Mouse (Mus musculus) adrenal gland, postnatal 4 days (tissue): ENCODE measurements at regions not wholly inside any gene's neighbourhood (a gene's known extent, or its start where the extent isn't known, plus 50 kb on each side); places are given as distances from the start of the nearest gene placed in this dataset.
"Not testable (repeated sequence)": the region's sequence is repeated elsewhere in the genome, so short reads cannot be mapped to it uniquely, and the experiment has no call there.

Experiments used
- DNase-seq, 2 experiments: peaks; one replicate each; pipeline ENCODE4 v3.0.0; 2021 to 2022; ENCODE audit warnings: low spot score in 2 of 2, mixed read lengths in 2 of 2

DNA sequence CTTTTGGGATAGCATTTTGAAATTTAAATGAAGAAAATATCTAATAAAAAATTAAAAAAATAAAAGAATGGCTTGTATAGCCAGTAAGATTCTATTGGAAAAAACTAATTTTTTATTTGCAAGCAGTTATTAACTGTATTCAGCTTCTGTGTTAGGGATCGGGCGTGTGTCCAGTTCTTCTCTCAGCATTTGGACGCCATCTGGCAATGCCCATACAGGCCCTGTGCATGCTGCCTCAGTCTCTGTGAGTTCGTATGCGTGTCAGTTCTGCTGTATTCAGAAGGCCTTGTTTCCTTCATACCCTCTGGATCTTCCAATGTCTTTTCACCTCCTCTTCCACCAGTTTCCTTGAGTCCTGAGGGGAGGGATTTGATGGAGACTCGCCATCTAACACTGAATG lies 123.8 kb upstream of the Nabp1 start:
- DNase-seq, result no peak

DNA sequence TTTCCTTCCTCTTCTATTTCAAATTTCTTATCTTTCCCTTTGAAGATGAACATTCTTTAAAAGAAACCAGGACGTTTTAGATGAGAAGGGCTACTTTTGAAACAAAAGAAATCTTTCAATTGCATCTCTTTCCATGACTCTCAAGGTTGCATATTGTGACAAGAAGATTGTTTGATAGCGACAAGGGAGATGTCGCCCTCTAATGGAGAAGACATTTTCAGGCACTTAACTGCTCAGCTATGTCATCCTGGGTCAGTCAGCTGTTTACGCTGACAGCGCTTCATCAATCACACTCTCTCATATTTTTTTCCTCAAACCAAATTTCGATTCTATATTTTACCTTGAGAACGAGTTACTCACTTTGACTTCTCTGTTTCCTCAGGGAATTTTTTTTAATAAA lies 122.2 kb upstream of the Nabp1 start:
- no peak for DNase-seq

DNA sequence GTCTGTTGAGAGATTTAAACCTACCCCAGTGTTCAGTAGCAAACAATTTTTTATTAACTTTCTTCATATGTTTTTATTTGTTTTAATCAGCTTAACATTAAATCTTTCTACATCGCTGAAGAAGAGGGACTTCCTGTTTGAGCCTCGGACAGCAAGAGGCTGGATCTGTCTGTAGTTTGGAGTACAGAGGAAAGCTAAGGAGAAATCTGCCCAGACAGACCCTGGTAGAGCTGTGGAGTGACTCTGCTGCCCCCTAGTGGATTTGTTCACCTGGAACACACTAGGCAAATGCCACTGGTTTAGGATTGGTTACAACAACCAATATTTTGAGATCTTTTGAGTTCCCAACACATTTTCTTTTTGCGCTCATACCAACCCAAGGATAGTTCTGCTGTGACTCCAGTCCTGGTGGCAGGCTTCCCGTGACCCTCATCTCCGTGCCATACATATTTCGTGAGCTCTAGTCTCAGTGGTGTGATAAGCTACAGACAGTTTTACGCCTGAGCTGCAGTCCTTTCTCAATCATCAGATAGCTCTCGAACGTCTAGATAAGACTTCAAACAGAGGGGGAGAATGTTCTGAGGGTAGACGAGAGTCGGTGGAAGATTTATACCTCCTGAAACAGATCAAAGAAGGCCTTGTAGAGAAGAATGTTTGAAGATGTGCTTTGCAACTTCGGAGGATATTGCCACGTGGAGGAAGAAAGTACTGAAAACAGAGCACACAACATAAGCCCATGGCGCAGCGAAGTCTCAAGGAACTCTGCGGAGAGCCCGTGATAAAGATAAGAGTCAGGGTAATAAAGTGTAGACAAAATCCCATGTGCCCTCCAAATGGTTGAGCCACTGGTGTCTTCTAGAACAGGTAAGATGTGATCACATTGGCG lies 119.0 kb upstream of the Nabp1 start:
- DNase-seq, result peak; percentile 22 to 69

DNA sequence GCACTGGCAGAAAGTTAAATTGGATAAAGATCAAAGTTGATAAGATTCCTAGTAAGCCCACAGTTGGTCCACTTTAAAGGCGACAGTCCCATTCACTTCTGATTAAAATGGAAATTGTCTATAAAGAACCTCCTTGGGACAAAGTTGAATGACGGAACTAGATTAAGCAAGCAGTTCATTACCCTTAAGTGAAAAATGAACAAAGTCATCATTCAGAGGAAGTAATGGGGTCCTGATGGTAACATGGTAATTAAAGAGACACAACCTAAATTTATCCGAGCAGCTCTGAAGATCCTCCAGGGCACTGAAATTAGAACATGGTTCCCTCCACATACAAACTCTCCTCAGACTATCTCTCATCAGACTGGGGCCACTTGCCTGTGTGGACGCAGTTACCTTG lies 116.4 kb upstream of the Nabp1 start:
- no peak for DNase-seq

DNA sequence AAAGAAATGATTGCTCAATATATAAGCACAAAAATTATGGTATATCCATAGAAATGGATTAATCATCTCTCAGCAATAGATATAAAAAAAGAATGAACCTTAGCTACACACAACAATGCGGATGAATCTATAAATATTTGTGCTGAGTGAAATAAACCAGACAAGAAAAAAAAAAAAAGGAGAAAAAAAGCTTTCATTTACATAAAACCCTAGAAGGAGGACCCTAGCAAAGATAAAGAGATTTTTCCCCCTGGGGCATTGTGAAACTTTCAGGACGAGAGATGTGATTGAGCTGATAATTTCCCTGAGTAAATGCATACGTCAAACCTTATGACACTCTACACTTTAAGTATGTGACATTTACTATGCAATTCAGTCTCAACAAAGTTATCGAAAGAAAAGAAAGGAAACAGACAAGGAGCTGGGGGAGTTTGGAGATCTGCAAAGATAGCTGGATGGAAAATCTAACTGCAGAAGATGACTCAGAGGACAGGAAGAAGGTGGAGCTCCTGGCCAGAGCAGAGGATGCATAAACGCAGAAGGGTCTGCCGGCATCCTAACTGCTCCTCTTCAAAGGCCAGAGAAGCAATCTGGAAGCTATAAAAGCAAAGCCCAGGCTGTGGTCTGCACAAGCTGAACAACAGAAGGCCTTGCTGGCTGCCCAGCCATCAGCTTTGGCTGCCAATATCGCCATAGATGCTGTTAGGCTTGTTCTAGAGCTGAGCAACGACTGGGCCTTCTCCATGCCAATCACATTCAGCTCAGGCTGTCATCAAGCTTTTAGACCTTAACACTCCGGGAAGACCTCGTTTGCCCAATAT lies 115.6 kb upstream of the Nabp1 start:
- no peak for DNase-seq

DNA sequence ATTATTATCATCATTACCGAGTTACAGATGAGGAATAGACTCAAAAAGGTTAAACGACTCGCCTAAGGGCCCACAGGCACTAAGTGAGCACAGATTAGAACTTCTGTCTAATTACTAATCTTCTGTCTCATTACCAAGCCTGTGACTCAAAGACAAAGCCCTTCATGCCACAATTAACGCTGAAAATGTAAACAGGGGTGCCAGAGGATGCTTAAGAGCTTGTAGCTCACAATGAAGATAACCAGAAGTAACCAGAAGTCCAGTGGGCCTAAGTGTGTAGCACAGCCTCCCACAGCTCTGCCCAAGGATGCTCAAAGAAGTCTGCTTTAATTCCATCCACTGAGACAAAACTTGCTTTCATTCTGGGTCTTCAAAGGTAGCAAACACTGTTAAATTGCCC lies 113.7 kb upstream of the Nabp1 start:
- DNase-seq, result no peak

DNA sequence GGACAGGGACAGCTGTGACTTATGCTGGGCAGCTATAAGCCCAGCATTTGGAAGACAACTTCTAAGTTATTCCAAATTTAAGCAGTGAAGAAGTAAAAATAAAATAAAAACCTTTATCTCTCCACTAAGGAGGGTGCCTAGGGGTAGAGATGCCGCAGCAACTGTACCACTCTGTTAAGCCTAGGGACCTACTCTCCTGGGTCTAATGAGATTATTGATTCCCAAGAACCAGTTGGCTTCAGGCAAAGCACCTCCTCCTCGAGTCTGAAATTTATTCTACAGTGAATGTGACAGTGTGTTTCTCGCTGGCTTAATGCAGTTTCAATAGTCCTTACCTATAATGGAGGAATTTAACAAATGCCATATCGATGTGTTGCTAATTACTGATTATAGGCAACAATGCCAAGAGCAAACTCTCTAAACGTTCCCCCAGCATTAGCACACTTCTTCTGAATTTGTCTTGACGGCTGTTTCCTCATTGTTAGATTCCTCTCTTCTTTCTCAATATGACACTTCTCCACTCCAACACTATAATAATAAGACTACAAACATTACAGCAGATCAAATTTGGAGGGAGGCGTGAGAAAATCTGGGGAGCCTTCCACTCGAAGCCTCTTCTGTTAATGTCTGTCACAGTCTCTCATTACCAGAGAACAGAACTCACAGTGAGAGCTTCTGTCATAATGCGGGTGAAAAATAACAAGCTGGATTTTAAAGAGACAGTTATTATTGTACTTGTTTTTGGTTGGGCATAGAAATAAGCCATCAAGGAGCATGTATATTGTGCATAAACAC lies 112.6 kb upstream of the Nabp1 start:
- DNase-seq, result no peak

DNA sequence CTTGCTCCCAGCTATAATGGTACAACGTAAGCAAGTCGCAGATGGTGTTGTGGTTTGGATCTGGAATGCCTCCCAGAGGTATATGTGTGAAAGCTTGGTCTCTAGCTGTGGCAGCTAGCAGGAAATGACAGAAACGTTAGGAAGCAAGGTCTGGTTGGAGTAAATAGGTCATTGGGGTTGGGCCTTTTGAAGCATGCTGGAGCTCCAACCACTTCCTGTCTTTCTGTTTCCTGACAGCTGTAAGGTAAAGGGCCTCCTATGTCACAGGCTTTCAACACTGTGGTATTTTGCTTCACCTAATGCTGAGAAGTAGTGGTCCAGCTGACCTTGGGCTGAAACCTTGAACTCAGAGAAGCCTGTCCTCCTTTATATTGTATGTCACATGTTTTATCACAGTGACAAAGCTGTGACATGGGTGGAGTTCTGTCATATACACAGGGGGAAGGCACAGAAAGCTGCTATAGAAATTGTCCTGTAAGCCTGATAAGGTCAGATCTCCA lies 106.8 kb upstream of the Nabp1 start:
- DNase-seq, result no peak

DNA sequence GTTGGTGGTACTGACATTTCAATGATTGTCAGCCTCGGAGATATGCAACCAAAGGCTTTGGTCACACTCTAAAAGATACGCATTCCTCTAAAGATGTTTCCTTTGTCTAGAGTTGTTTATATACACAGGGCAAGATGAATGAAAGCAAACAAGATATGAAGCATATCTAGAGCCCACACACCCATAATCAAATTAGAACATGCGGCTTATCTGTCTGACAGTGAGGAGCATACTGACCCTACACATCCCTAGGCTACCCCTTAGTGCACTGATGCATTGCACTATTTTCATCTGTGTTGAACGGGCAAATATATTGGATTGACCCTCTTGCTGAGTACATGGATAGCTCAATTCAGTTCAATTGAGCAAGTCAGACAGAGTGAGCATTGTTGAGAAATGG lies 105.6 kb upstream of the Nabp1 start:
- DNase-seq, result no peak

DNA sequence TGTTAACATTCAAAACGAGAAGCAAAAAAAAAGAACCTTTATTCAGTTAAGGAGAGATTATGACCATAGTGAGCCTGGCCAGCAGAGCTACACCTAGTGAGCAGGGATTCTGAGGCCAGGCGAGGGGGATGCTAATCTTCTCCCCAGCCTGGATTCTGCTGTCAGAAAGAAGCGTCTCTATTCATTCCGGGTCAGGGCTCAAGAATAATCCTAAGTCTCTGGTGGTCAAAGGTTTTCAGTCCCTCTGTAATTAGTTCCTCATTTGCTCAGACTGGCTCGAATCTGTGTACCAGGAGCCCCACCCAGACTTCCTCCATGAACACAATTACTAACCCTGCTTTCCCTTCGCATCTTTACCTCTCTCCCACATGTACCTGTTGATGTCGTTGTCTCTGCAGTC lies 101.8 kb upstream of the Nabp1 start:
- DNase-seq, result no peak

DNA sequence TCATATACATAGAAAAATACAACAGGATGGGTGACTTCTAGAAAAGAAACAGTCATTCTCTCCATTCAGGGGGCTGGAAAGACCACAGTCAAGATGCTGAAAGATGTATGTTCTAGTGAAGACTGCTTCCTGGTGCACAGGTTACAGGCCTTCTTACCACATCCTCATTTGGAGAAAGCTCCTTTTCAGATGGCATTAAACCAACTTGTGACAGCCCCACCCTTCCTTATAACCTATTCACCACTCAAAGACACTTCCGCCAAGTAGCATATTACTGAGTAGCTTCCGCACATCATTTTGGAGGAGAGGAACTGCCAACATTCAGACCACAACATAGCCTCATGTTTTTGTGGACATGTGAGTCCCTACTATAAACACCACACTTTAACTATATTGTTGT lies 99.5 kb upstream of the Nabp1 start:
- no peak for DNase-seq

DNA sequence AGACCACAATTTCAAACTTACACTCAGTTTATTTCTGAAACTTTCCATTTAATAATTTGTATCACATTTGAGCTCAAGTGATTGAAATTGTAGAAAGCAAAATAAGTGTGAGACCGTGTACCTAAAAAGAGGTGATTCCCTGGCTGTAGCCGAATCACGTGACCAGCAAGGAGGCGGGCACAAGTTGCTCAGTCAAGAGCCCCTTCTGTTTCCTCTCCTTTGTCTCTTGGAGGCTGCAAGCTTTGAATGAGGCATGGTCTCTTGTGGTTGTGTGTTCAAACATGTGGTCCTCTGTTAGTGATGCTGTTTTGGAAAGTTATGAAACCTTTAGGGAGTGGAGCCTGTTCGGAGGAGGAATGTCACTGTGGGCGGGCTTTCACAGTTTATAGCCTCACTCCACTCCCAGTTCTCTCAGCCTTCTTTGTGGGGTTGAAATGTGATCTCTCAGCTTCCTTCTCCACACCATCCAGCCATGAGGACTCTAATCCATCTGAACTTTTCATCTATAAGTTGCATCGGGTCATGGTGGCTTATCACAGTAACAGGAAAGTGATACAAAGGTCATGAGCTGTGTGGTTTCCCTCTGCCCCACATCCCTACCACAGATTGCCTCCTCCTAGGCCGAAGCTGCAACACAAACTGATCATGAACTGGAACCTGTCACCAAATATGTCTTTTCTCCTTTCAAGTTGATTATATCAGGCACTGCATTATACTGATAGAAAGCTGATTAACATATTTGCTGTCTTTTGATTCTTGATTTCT lies 94.3 kb upstream of the Nabp1 start:
- no peak for DNase-seq

DNA sequence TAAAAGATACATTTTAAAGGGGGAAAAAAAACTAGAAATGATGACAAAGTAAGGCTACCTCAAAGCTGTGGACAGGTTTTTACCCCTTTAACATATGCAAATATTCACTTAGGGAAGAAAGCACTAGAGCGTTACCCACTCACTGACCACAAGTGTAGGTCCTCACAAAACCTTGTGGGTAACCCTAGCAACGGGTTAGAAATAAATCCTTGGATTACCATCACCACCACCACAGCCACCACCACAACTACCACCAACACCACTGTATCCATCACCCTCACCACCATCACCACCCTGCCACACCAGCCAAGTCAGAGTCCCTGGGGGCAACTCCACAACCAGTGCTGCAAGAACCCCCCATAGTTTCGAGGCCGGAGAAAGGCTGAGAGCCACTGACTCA lies 91.4 kb upstream of the Nabp1 start:
- no peak for DNase-seq

DNA sequence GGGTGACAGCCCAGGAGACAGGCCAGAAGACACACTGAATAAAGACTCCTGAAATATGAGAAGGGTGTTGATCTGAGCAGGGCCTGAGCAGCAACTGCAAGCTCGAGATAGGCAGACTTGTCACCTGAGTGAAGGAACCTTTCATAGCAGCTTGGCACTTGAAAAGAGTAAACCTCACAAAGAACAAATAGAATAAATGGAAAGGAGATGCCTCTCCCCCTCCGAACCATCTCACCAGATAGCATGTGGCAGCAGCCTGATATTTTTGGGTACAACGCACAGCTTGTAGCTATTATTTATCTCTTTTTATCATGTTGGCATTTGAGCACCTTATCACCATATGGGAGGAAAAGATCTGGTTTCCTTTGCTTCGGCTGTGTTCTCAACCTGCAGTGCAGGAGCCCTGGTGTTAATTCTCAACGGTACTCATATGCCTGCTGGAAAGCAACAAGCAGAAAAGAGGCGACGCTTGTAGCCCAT lies 88.0 kb upstream of the Nabp1 start:
- DNase-seq, result no peak

DNA sequence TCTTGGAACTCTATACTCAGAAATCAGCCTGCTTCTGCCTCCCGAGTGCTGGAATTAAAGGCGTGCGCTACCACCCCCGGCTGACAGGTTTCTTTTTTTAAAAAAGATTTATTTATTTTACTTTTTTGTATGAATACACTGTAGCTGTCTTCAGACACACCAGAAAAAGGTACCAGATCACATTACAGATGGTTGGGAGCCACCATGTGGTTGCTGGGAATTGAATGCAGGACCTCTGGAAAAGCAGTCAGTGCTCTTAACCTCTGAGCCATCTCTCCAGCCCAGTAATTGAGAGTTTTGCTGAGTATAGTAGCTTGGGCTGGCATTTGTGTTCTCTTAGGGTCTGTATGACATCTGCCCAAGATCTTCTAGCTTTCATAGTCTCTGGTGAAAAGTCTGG lies 78.4 kb upstream of the Nabp1 start:
- DNase-seq, result not testable (repeated sequence)

DNA sequence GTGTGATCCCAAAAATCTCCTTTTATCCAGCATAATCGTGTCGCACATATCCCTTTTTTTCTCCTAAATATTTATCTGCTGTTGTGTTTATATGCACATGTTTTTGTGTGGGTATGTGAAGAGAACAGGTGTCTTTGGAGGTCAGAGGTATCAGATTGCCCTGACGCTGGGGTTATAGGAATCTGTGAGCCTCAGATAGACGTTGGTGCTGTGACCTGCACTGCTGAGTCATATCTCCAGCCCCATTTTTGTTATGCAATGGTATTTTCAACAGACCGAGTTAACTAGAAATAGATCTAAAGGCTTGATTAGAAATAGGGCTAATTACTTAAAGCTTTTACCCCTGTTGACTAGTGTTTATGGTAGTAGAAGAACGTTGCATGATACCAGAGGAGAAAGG lies 75.5 kb upstream of the Nabp1 start:
- no peak for DNase-seq

DNA sequence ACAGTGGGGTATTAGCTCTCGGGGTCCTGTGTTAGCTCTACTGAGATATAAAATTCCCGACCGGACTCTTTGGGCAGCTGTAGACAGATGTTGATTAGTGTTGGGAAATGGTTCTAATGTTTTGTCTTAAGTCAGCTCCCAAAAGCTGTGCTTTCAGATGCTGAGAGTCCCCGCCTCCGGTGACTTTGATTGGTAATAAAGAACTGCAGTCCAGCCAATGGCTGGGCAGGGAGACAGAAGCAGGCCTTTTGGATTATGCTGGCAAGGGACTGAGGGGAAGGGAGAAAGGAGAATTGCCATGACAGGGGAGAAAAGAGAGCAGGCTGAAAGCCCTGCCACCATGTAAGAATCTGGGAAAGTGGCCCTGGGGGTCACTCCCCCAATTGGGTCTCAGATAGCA lies 73.4 kb upstream of the Nabp1 start:
- DNase-seq, result no peak

DNA sequence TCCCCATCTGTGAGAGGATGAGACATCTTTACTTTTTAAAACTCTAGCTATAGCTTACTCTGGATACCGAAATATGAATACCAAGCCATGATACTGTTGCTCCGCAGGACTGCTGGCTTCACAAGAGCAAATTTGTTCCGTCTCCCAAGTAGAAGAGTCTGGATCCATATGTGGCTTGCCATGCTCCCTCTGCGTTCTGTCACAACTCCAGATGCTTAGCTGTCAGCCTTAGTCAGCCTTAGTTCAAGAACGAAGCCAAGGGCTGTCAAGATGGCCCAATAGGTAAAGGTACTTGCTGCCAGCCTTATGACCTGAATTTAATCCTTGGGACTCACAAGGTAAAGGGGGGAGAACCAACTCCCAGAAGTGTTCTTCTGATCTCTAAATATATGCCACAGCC lies 64.6 kb upstream of the Nabp1 start:
- DNase-seq, result no peak

DNA sequence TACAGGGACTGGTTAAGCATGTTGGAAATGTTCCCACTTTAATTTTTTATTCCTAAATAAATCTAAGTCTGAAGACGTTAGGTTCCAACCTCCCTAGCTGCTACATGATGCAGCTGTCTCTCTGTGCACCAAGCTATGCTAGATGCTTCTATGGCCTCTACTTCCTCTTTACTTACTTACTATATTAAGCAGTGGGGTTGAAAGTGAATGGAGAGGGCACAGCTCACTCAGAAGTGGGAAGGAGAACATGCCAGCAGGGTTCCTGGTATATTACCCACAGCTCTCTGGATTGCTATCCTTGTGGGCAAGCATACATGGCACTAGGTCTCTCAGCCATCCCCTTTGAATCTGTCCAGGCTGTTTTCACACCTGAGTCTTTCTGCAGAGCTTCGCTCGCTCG lies 61.4 kb upstream of the Nabp1 start:
- no peak for DNase-seq

DNA sequence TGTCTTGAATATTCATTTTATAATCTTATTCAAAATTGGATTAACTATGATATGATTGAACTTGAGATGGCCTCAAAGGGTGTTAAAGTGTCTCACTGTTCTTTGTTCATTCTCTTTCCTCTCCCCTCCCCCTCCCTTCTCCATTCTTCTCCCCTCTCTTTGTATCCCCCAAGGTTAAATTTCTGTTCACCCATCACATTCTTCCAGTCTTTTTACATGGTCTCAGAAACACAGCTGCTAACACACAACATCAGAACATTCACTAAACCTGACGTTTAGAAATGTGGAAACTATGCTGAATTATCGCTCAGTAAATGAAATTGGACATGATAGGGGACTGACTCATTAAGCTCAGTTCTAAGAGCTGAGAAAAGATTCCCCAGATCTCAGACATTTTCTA lies 60.6 kb upstream of the Nabp1 start:
- DNase-seq, result no peak
